Mouse (Mus musculus) urinary bladder, adult 2 months (tissue): ENCODE data around the gene Elp5. TPM values are rescaled to one million over a fixed set of nuclear protein-coding genes. Genes with fewer than 3 reads are reported as not detected.
A peak's percentile ranks its signal among the peaks of the same experiment; 100 is the strongest.
"Not testable (repeated sequence)": the region's sequence is repeated elsewhere in the genome, so short reads cannot be mapped to it uniquely, and the experiment has no call there.

Experiments used
- DNase-seq: peaks from one replicate; pipeline ENCODE4 v3.0.0; 2022; ENCODE audit warnings: low spot score
- polyA plus RNA-seq: library from polyadenylated mRNA; depleted of rRNA; stranded (reverse); fragments of >200 nt; gene quantifications from 2 replicates; pipeline ENCODE4 v1.2.3, GENCODE M21; 2012

Gene Elp5
- polyA plus RNA-seq, 1 experiment = 61.4 TPM

- DNase-seq = no peak
Observed at GRCm38 (mm10) chr11:69960616-69961015, 21.7 kb downstream of the Elp5 start.

- DNase-seq = no peak
Observed at GRCm38 (mm10) chr11:69956218-69956617, 26.1 kb downstream of the Elp5 start.

- DNase-seq = not testable (repeated sequence)
Observed at GRCm38 (mm10) chr11:69955618-69956017, 26.7 kb downstream of the Elp5 start.

- DNase-seq = no peak
Observed at GRCm38 (mm10) chr11:69953267-69953915, 28.9 kb downstream of the Elp5 start.

- no peak for DNase-seq
Observed at GRCm38 (mm10) chr11:69952274-69952673, 30.0 kb downstream of the Elp5 start.

- no peak for DNase-seq
Observed at GRCm38 (mm10) chr11:69950807-69951459, 31.4 kb downstream of the Elp5 start.

- peak; percentile 73 for DNase-seq
Observed at GRCm38 (mm10) chr11:69948763-69949150, 33.6 kb downstream of the Elp5 start.

GRCm38 (mm10) chr11:69948066-69948762, 34.1 kb downstream of the Elp5 start, which contains the start of gene Slc2a4:
Gene Slc2a4, minus strand, starts transcription at chr11:69948188.
- peak; percentile 73 for DNase-seq

- DNase-seq = no peak
Observed at GRCm38 (mm10) chr11:69947337-69948065, 34.8 kb downstream of the Elp5 start.

- DNase-seq = no peak
Observed at GRCm38 (mm10) chr11:69945997-69946891, 36.1 kb downstream of the Elp5 start.

- no peak for DNase-seq
Observed at GRCm38 (mm10) chr11:69945216-69945615, 37.1 kb downstream of the Elp5 start.

GRCm38 (mm10) chr11:69940962-69941361, 41.4 kb downstream of the Elp5 start:
- no peak for DNase-seq

GRCm38 (mm10) chr11:69939731-69940130, 42.6 kb downstream of the Elp5 start:
- no peak for DNase-seq

- no peak for DNase-seq
Observed at GRCm38 (mm10) chr11:69939181-69939580, 43.1 kb downstream of the Elp5 start.

GRCm38 (mm10) chr11:69938401-69938979, 43.8 kb downstream of the Elp5 start:
- no peak for DNase-seq

- DNase-seq = no peak
Observed at GRCm38 (mm10) chr11:69937834-69938233, 44.5 kb downstream of the Elp5 start.

GRCm38 (mm10) chr11:69937385-69937784, 44.9 kb downstream of the Elp5 start:
- no peak for DNase-seq

GRCm38 (mm10) chr11:69936714-69937347, 45.5 kb downstream of the Elp5 start:
- no peak for DNase-seq

- no peak for DNase-seq
Observed at GRCm38 (mm10) chr11:69936156-69936555, 46.2 kb downstream of the Elp5 start.
